Mouse (Mus musculus): Measurements from ENCODE around the gene Rnf150. TPM values are rescaled to one million over a fixed set of nuclear protein-coding genes. Genes with fewer than 3 reads are reported as not detected.
A peak's percentile ranks its signal among the peaks of the same experiment; 100 is the strongest.

Gene Rnf150
- polyA plus RNA-seq, 1 experiment from 2014 or later, result 35.2 TPM

DNA sequence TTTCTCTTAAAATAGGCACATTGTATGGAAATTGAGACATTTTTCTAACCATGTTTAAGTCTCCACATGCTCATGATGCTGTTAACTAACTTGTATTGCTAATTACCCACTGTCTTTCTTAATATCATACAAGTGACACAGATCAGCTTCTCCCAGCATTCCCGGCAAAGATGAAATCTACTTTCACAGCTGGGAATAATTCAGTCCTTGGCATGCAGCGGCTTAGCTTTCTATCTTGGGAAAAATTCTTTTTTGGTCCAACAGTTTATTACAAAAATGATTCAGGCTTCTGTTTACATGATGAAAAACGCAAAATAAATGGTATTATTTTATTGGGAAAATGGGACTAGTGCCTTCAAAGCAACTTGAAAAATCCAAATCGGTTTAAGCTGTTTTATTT, 73.7 kb downstream of the Rnf150 start:
- 98% methylated on average over 4 of the region's 4 CpGs for WGBS (ENCODE audit: missing documents)

DNA sequence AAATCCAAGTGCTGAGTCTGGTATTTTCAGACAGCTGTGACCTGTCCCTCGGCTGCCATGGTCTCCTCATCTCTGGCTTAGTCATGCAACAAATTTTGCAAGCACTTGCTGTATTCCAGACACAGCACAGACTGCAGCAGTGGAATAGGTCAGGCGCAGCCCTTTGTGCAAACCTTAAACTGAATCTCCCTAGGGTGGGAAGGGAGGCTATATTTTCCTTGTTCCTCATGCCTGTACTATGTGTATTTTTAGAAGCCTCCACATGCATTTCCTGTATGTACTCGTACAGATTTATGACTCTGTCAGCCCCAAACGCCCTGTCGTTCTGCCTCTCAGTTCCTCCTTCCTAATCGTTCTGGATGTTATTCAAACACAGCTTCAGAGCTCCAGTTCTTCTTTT, 76.8 kb downstream of the Rnf150 start:
- Histone ChIP-seq H3K36me3 (ENCODE audit: inconsistent target) (no peaks in the 10 kb centered on the region), H3K79me2 (ENCODE audit: inconsistent target) (peaks cover 64% of the 10 kb centered on the region; the same call in 1 of the 2 replicates), H3K27ac (peak overlapping the region; percentile 91), H3K4me3 (ENCODE audit: inconsistent target) (no peak overlapping the region)
- 0% methylated on average over 6 of the region's 6 CpGs for WGBS (ENCODE audit: missing documents)

More for the DNA sequence above, 73.7 kb downstream of the Rnf150 start:
- Histone ChIP-seq H3K27ac (no peak overlapping the region), H3K79me2 (ENCODE audit: inconsistent target) (peaks cover 45% of the 10 kb centered on the region; the same call in 1 of the 2 replicates), H3K36me3 (ENCODE audit: inconsistent target) (no peaks in the 10 kb centered on the region), H3K4me3 (ENCODE audit: inconsistent target) (no peak overlapping the region)

DNA sequence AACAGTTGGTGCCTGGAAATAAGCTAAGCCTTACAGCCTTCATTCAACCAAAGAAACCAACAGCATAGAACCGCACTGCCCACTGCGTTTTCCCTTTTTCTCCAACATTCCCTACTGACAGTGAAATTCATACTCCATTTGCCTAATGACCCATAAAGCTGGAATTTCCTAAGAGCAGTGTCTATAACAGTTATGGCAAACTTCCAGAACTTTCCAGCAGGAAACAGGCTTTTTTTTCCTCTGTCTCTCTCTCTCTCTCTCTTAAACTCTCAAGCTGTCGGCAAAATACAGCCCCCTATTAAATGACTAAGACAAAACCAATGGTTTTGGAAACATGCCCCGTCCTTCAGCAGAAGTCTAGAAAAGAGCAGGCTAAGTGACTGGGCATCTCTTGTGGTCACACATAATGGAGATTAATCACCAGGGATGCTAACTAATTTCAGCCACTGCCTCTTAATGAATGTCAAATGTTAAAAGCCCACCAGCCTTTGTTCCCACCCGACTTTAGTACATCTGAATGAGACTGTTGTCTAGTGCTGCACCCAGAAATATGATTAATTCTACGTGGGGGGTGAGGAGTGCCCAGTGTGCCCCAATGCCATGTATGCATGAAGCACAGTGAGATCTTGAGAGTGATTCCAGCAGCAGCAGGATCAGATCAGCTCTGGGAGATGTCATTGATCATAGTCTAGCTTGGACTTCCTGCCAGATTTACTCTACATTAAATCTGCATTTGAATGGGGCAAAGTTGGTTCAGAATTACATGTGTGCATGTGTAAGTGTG, 80.3 kb downstream of the Rnf150 start:
- Histone ChIP-seq H3K36me3 (ENCODE audit: inconsistent target) (no peaks in the 10 kb centered on the region), H3K79me2 (ENCODE audit: inconsistent target) (peaks cover 33% of the 10 kb centered on the region; the same call in 1 of the 2 replicates), H3K4me3 (ENCODE audit: inconsistent target) (no peak overlapping the region), H3K27ac (no peak overlapping the region)
- 82% methylated on average over 6 of the region's 6 CpGs for WGBS (ENCODE audit: missing documents)

DNA sequence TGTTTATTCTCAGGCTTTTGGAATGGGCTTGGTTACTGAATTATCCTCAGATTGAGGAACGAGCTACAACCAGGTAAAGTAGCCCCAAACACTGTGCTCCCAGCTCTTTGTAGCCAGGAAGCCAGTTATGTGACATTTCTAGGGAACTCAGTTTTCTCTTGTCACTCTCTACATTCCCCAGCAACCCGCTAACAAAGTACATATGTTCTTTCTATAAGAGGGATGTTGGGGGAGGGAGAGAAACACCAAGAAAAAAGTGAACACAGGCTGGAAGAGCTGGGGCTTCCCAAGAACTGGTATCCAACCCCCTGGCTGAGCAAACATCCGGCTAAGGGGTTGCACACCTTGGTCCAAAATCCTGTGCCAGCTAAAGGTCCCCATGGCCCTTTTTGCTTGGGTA, 82.7 kb downstream of the Rnf150 start:
- Histone ChIP-seq H3K27ac (no peak overlapping the region), H3K79me2 (ENCODE audit: inconsistent target) (peaks cover 27% of the 10 kb centered on the region; the same call in 1 of the 2 replicates), H3K4me3 (ENCODE audit: inconsistent target) (no peak overlapping the region), H3K36me3 (ENCODE audit: inconsistent target) (no peaks in the 10 kb centered on the region)
- WGBS (ENCODE audit: missing documents), result 98% methylated on average over 3 of the region's 3 CpGs

DNA sequence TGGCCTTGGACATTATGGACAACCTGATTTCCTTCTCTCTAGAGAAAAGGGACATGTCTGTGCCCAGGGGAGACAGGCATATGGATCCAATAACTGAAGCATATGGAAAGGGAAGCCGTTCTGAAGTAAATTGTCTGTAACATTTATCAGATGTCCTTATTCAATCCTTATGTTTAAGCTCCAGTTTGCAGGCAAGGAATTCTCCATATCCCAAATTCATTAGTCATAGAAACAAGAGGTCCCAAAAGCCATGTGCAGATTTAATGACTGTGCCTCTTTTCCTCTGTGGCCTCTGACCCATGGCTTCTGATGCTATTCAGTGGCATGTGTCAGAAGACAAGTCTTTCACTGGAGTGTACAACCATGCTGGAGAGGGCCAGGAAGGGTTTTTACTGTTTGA, 83.5 kb downstream of the Rnf150 start:
- WGBS (ENCODE audit: missing documents), result 100% methylated on average over 1 of the region's 1 CpGs
- Histone ChIP-seq H3K79me2 (ENCODE audit: inconsistent target) (peaks cover 22% of the 10 kb centered on the region; the same call in 1 of the 2 replicates), H3K36me3 (ENCODE audit: inconsistent target) (no peaks in the 10 kb centered on the region), H3K27ac (no peak overlapping the region), H3K4me3 (ENCODE audit: inconsistent target) (no peak overlapping the region)

DNA sequence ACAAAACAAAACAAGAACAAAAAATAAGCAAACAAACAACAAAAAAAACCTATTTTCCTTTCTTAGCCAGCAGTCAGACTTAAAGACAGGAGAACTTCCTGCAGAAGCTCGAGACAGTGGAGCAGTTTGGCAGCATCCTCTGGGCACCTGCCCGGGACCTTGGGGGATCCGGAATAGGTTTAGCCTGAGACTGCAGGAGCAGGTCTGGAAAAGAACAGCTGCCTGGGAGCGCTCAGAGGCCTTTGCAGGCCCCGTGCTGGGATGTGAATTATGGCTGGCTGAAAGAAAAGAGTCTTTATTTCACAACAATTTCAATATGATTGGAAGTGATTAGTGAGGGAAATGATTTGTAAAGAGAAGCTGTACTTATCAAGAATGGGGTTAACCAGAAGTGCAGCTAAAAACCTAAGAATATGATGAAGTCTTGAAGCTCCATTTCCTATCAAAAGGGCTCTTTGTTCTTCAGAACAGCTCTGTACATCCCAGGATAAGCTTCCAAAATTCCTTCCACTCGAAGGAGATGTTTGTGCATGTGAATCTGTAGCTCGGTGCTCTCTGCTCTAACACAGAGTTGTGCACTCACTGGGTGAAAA, 92.1 kb downstream of the Rnf150 start:
- no peaks in the 10 kb centered on the region for H3K36me3 ChIP-seq (ENCODE audit: inconsistent target)
- H3K27ac ChIP-seq, result no peak overlapping the region
- 96% methylated on average over 7 of the region's 7 CpGs for WGBS (ENCODE audit: missing documents)
- no peaks in the 10 kb centered on the region for H3K79me2 ChIP-seq (ENCODE audit: inconsistent target)
- no peak overlapping the region for H3K4me3 ChIP-seq (ENCODE audit: inconsistent target)

DNA sequence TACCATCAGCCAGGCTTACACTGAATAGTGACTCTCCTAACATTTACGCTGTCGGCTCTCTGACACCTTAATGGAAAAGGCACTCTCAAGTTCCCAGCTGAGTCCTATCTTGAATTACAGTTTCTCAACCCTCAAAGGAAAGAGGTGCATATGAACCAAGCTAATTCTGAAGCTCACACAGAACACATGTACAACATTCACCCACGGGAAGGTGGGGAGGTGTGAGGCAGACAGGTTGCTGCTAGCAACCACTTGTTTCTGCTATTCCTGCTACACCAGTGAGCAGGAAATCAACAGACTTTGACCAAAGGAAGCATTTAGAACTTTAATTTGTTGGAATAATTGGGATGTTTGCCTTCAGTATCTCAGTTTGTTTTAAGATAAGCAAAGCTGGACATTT, 96.3 kb downstream of the Rnf150 start:
- Histone ChIP-seq H3K27ac (no peak overlapping the region), H3K4me3 (ENCODE audit: inconsistent target) (no peak overlapping the region), H3K36me3 (ENCODE audit: inconsistent target) (no peaks in the 10 kb centered on the region), H3K79me2 (ENCODE audit: inconsistent target) (no peaks in the 10 kb centered on the region)
- WGBS (ENCODE audit: missing documents), result 75% methylated on average over 3 of the region's 3 CpGs

DNA sequence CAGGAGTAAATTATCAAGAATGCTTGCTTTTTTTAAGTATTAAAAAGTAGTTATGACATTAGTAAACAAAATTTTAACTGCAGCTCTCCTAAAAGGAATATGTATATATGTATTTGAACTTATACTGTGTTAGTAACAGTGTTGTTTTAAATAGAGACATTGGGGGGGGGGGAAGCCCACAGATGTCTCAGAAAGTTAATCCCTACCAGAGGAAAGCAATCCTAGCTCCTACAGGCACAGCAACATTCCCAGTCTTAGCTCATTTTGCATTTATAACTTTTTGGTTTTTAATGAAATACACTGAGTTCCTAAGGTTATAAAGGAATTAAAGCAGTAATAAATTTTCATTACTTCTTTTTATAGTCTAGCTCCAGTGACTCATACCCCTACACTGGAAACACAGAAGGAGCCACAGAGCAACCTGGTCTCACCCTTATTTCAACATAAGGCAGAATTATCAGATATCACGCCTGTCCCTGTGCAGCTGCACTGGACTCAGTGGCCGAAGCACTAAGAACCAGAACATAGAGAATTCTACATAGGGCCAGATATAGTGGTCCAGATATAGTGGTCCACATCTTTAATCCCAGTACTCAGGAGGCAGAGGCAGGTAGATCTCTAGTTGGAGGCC, 96.9 kb downstream of the Rnf150 start:
- no peaks in the 10 kb centered on the region for H3K79me2 ChIP-seq (ENCODE audit: inconsistent target)

DNA sequence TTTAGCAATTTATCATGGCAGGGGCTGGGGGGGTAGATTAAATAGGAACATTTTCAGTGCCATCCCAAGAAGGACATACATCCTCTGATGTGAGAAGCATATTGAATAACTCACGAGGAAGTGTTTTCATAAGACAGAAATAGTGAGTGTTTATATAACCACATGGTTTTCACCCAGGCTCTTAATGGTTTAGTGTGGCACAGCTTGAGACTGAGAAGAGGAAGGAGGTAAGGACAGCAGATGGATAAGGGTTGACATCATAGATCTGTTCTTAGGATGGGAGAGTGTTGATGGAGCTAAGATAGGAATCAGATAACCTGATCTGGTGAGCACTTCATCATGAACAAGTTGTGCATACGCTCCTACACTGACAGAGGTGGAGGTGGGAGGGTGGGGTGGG, 101.4 kb downstream of the Rnf150 start:
- WGBS (ENCODE audit: missing documents), result 55% methylated on average over 2 of the region's 2 CpGs
- no peaks in the 10 kb centered on the region; the same call in 1 of the 2 replicates for H3K79me2 ChIP-seq (ENCODE audit: inconsistent target)
- no peak overlapping the region for H3K4me3 ChIP-seq (ENCODE audit: inconsistent target)
- H3K27ac ChIP-seq, result 0 out of 2 replicates have a peak overlapping the region, but pooled peaks have one; percentile 8
- no peaks in the 10 kb centered on the region for H3K36me3 ChIP-seq (ENCODE audit: inconsistent target)

More for the DNA sequence above, 96.9 kb downstream of the Rnf150 start:
- no peak overlapping the region for H3K4me3 ChIP-seq (ENCODE audit: inconsistent target)
- H3K36me3 ChIP-seq (ENCODE audit: inconsistent target), result no peaks in the 10 kb centered on the region
- 94% methylated on average over 2 of the region's 2 CpGs for WGBS (ENCODE audit: missing documents)
- no peak overlapping the region for H3K27ac ChIP-seq

DNA sequence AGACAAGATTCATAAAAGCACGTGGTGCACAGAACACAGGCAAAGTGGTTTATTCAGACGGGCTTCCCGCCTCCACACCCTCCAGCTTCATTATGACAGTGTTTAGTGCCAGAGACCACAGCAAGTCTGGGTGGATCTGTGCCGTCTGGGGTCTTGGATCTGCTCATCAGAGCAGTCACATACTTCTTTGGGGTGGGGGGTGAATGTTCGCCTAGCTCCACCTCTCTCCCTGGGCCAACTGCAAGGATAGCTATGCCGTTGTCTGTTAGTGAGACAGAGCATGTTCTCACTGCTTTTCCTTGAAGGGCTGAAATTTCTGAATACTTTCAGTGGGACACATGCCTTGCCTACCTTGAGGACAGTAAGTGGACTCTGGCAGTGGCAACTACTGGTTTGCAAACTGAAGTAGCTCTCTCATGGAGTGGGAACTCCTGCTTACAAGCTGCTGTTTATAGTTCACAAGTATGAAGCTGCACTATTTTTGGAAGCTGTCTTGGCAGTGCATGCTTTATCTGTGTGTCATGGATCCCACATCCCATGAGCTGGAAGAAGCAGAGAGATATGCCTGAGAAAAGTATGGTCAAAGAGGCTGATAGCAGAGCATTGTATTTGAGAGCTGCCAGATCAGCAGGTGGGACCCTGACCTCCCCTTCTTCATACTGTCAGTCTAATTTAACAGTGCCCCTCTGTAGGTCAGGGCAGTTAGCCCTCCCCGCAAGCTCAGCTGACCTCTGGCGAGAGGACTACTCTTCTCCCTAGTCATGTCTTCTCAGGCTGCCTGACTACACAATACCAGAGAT, 104.9 kb downstream of the Rnf150 start:
- 97% methylated on average over 8 of the region's 8 CpGs for whole genome bisulfite sequencing (ENCODE audit: missing documents)
- no peak overlapping the region for H3K27ac ChIP-seq

DNA sequence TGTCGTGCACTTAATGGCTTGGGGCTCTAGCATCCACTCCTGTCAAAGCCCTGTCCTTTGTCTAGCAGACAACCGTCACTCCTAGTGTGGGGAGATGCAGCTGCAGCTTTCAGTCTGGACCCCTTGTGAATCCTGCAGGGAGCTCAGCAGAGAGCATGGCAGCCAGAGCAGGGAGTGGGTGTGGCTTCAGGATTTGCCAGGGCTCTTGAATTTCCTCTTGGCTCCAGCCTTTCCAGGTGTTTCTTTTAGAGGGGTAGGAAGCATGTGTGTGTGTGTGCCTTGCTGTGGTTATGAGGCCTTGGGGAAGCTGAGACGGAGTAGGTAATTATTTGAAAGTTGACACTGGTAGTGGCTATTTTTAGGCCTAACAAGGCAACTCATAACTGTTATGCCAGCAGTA, 106.8 kb downstream of the Rnf150 start:
- Histone ChIP-seq H3K36me3 (ENCODE audit: inconsistent target) (no peaks in the 10 kb centered on the region), H3K79me2 (ENCODE audit: inconsistent target) (no peaks in the 10 kb centered on the region; the same call in 1 of the 2 replicates), H3K4me3 (ENCODE audit: inconsistent target) (no peak overlapping the region), H3K27ac (no peak overlapping the region)
- 85% methylated on average over 3 of the region's 3 CpGs for WGBS (ENCODE audit: missing documents)

More for the DNA sequence above, 104.9 kb downstream of the Rnf150 start:
- Histone ChIP-seq H3K79me2 (ENCODE audit: inconsistent target) (no peaks in the 10 kb centered on the region; the same call in 1 of the 2 replicates), H3K36me3 (ENCODE audit: inconsistent target) (no peaks in the 10 kb centered on the region), H3K4me3 (ENCODE audit: inconsistent target) (no peak overlapping the region)

DNA sequence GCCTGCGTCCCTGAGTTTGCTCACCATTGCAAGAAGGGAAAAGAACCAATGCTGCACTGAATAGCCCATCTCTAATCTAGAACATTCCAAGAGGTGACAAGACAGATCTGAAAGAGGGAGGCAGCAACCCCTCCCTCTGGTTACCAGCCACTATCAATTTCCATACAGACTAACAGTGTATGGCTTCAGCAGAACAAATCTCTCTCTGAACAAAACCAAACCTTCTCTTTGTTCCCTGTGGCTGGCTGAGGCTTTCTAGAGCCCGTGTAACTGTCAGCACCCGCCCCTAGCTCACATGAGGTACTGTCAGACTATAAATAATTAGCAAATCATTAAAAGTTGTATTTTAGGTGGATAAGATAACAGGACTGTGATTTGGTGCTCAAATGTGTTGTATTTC, 109.7 kb downstream of the Rnf150 start:
- H3K79me2 ChIP-seq (ENCODE audit: inconsistent target), result no peaks in the 10 kb centered on the region; the same call in 1 of the 2 replicates
- H3K27ac ChIP-seq, result no peak overlapping the region
- H3K36me3 ChIP-seq (ENCODE audit: inconsistent target), result no peaks in the 10 kb centered on the region
- no peak overlapping the region for H3K4me3 ChIP-seq (ENCODE audit: inconsistent target)
- 81% methylated on average over 3 of the region's 3 CpGs for WGBS (ENCODE audit: missing documents)

DNA sequence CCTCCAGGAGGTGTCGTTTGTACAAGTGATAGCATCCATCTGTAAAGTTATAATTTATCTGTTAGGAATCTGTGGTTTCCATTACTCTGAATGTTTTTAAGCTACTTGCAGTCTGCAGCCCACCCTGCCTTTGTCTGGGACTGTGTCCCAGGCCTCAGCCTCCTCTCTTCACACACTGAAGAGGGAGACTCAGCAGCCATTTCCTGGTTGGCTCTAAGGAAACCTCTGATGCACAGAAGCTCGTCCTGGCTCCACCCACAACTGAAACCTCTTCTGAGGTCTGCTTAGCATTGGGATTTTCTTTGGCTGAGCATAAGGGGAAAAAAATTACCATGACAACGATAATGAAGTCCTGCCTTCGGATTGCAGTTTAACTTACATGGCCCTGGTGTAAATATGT, 110.2 kb downstream of the Rnf150 start:
- no peaks in the 10 kb centered on the region for H3K36me3 ChIP-seq (ENCODE audit: inconsistent target)
- no peaks in the 10 kb centered on the region; the same call in 1 of the 2 replicates for H3K79me2 ChIP-seq (ENCODE audit: inconsistent target)
- 58% methylated on average over 4 of the region's 4 CpGs for WGBS (ENCODE audit: missing documents)
- H3K27ac ChIP-seq, result no peak overlapping the region
- no peak overlapping the region for H3K4me3 ChIP-seq (ENCODE audit: inconsistent target)

DNA sequence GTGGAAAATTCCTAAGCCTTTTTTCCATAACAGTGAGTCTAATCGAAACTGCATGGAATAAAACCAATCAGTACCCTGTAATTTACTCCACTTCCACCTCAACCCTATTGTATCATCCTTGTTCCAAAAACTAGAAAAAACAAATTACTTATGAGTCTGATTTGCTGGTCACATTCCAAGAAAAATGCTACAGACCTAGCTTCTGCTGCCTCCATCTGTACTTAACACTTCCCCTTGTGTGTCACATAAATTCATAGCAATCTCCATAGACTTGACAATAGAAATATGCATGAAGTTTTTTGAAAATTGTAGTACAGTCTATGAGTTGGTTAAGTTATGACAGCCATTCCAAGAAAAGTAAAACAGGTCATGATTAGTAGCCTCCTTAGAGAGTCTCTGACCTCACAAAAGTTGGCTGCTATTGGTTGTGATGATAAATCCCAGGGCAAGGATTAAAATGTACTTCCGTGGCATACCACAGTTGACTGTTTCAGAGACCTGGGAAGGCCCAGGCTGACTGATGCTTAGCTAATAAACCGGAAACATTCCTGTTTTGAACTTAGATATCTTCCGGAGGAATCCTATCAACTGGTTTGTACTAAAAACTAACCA, 118.2 kb downstream of the Rnf150 start:
- H3K4me3 ChIP-seq (ENCODE audit: inconsistent target), result no peak overlapping the region
- H3K79me2 ChIP-seq (ENCODE audit: inconsistent target), result no peaks in the 10 kb centered on the region
- WGBS (ENCODE audit: missing documents), result 82% methylated on average over 4 of the region's 4 CpGs
- H3K36me3 ChIP-seq (ENCODE audit: inconsistent target), result no peaks in the 10 kb centered on the region
- H3K27ac ChIP-seq, result no peak overlapping the region

Measured in macrophage (primary cell).